Mouse (Mus musculus) liver, embryonic 13.5 days (tissue): ENCODE measurements around the gene Pigo. TPM values are rescaled to one million over a fixed set of nuclear protein-coding genes. Genes with fewer than 3 reads are reported as not detected.

Experiments used
- ATAC-seq: fragments of 200-750 bp; cut with Nextera tagmentation; 2 replicates; pipeline ENCODE4 v1.8.0; 2017; ENCODE audit warnings: low read depth, mild to moderate bottlenecking, moderate number of reproducible peaks, moderate library complexity
- DNase-seq: peaks from one replicate; pipeline ENCODE4 v3.0.0; 2022
- H3K27ac ChIP-seq: fragments of 300-500 bp; sonication (generic); 2 replicates; pipeline ENCODE4 v1.5.1; 2015; ENCODE audit warnings: moderate library complexity, mild to moderate bottlenecking, inconsistent platforms
- H3K27me3 ChIP-seq: fragments of 300-500 bp; sonication (generic); 2 replicates; pipeline ENCODE4 v1.6.1; 2015; ENCODE audit warnings: mild to moderate bottlenecking, inconsistent platforms
- H3K36me3 ChIP-seq: fragments of 300-500 bp; sonication (generic); 2 replicates; pipeline ENCODE4 v1.6.1; 2015; ENCODE audit warnings: mild to moderate bottlenecking, inconsistent platforms
- H3K4me1 ChIP-seq: fragments of 300-500 bp; sonication (generic); replicated peaks from 2 replicates; pipeline ENCODE4 v1.6.1; 2015; ENCODE audit warnings: inconsistent platforms
- H3K4me2 ChIP-seq: fragments of 300-500 bp; sonication (generic); 2 replicates; pipeline ENCODE4 v1.6.1; 2015; ENCODE audit warnings: inconsistent platforms, mild to moderate bottlenecking, moderate library complexity
- H3K4me3 ChIP-seq: fragments of 300-500 bp; sonication (generic); replicated peaks from 2 replicates; pipeline ENCODE4 v1.5.1; 2015; ENCODE audit warnings: mild to moderate bottlenecking, inconsistent platforms
- H3K9ac ChIP-seq: fragments of 300-500 bp; sonication (generic); 2 replicates; pipeline ENCODE4 v1.6.1; 2015; ENCODE audit warnings: mild to moderate bottlenecking, inconsistent platforms
- H3K9me3 ChIP-seq: fragments of 300-500 bp; sonication (generic); replicated peaks from 2 replicates; pipeline ENCODE4 v1.6.1; 2016; ENCODE audit warnings: inconsistent platforms
- WGBS: fragments of 180-500 bp; shearing (Covaris S2); methylation state at CpG from one replicate; pipeline ENCODE4 v1.1.7; 2015; ENCODE audit not compliant: insufficient replicate concordance; 5-methylcytosine and 5-hydroxymethylcytosine counted together
- polyA plus RNA-seq: library from polyadenylated mRNA; unstranded; fragments of >200 nt; fragmentation: Nextera tagmentation; extraction: Ambion mirVana; gene quantifications from 2 replicates; pipeline ENCODE4 v1.2.1, GENCODE M21; 2015

The Pigo gene
- polyA plus RNA-seq, 1 experiment from 2014 or later: 13.9 TPM

- Histone ChIP-seq H3K9ac (peak within 1 kb of the TSS; percentile 65), H3K27ac (peak within 1 kb of the TSS; percentile 53; the same call in 1 of the 2 replicates), H3K36me3 (no peaks in the 10 kb centered on the region), H3K4me1 (peaks cover 43% of the 10 kb centered on the region), H3K4me2 (peak within 1 kb of the TSS; percentile 80), H3K9me3 (no peaks in the 10 kb centered on the region), H3K27me3 (no peaks in the 10 kb centered on the region), H3K4me3 (peak within 1 kb of the TSS; percentile 61)
- WGBS: 1% methylated on average over 33 of the region's 33 CpGs
- peak; percentile 86 for ATAC-seq
- DNase-seq: peak; percentile 89
These were observed 20.2 kb upstream of the Pigo start, which contains the start of gene Fam214b for GRCm38 (mm10) chr4:43045659-43046302. Gene Fam214b (minus strand): TSS chr4:43046220.

- Histone ChIP-seq H3K36me3 (no peaks in the 10 kb centered on the region), H3K27ac (peak overlapping the region; percentile 53; the same call in 1 of the 2 replicates), H3K4me3 (peak overlapping the region; percentile 61), H3K27me3 (no peaks in the 10 kb centered on the region), H3K4me1 (peaks cover 47% of the 10 kb centered on the region), H3K9ac (peak overlapping the region; percentile 65), H3K4me2 (peak overlapping the region; percentile 80), H3K9me3 (no peaks in the 10 kb centered on the region)
- DNase-seq (no peak), ATAC-seq (no peak)
- 8% methylated on average over 13 of the region's 13 CpGs for WGBS
These were observed 19.7 kb upstream of the Pigo start for GRCm38 (mm10) chr4:43045285-43045658.

- ATAC-seq (no peak), DNase-seq (no peak)
- no peaks in the 10 kb centered on the region for H3K9me3 ChIP-seq
- peaks cover 51% of the 10 kb centered on the region for H3K4me1 ChIP-seq
- no peaks in the 10 kb centered on the region for H3K36me3 ChIP-seq
- peak overlapping the region; percentile 65; the same call in 1 of the 2 replicates for H3K9ac ChIP-seq
- H3K4me2 ChIP-seq: peak overlapping the region; percentile 80
- peak overlapping the region; percentile 53 for H3K27ac ChIP-seq
- 13% methylated on average over 4 of the region's 4 CpGs for WGBS
- no peaks in the 10 kb centered on the region for H3K27me3 ChIP-seq
- H3K4me3 ChIP-seq: peak overlapping the region; percentile 61
These were observed 19.1 kb upstream of the Pigo start for GRCm38 (mm10) chr4:43044673-43045072.

- Histone ChIP-seq H3K9me3 (no peaks in the 10 kb centered on the region), H3K4me1 (peaks cover 60% of the 10 kb centered on the region), H3K27me3 (no peaks in the 10 kb centered on the region), H3K9ac (0 out of 2 replicates have a peak overlapping the region, but pooled peaks have one; percentile 9), H3K36me3 (no peaks in the 10 kb centered on the region), H3K27ac (peak overlapping the region; percentile 53), H3K4me2 (peak overlapping the region; percentile 80), H3K4me3 (no peak overlapping the region; the same call in 1 of the 2 replicates)
- 19% methylated on average over 7 of the region's 7 CpGs for WGBS
- DNase-seq (no peak), ATAC-seq (no peak)
These were observed 18.2 kb upstream of the Pigo start for GRCm38 (mm10) chr4:43043644-43044357.

GRCm38 (mm10) chr4:43040881-43041547 is 15.4 kb upstream of the Pigo start:
- peaks cover 79% of the 10 kb centered on the region for H3K4me1 ChIP-seq
- H3K4me3 ChIP-seq: no peak overlapping the region
- H3K9me3 ChIP-seq: no peaks in the 10 kb centered on the region
- DNase-seq: no peak
- no peak for ATAC-seq
- H3K9ac ChIP-seq: no peak overlapping the region
- peak overlapping the region; percentile 18 for H3K27ac ChIP-seq
- 60% methylated on average over 9 of the region's 9 CpGs for WGBS
- H3K36me3 ChIP-seq: peaks cover 10% of the 10 kb centered on the region
- no peaks in the 10 kb centered on the region for H3K27me3 ChIP-seq
- no peak overlapping the region for H3K4me2 ChIP-seq

GRCm38 (mm10) chr4:43040114-43040572 is 14.5 kb upstream of the Pigo start:
- ATAC-seq (peak; percentile 93), DNase-seq (peak; percentile 97)
- Histone ChIP-seq H3K27me3 (no peaks in the 10 kb centered on the region), H3K27ac (peak overlapping the region; percentile 97), H3K9me3 (no peaks in the 10 kb centered on the region), H3K9ac (peak overlapping the region; percentile 92), H3K36me3 (peaks cover 19% of the 10 kb centered on the region), H3K4me2 (peak overlapping the region; percentile 89), H3K4me1 (peaks cover 78% of the 10 kb centered on the region), H3K4me3 (peak overlapping the region; percentile 84)
- WGBS: 2% methylated on average over 25 of the region's 25 CpGs

GRCm38 (mm10) chr4:43039609-43040008 is 14.0 kb upstream of the Pigo start:
- H3K4me3 ChIP-seq: peak overlapping the region; percentile 84
- peak overlapping the region; percentile 92 for H3K9ac ChIP-seq
- peak overlapping the region; percentile 97 for H3K27ac ChIP-seq
- peak overlapping the region; percentile 89 for H3K4me2 ChIP-seq
- DNase-seq: no peak
- peaks cover 73% of the 10 kb centered on the region for H3K4me1 ChIP-seq
- no peaks in the 10 kb centered on the region for H3K9me3 ChIP-seq
- 9% methylated on average over 11 of the region's 11 CpGs for WGBS
- H3K27me3 ChIP-seq: no peaks in the 10 kb centered on the region
- peak; percentile 5; the same call in 1 of the 2 replicates for ATAC-seq
- H3K36me3 ChIP-seq: peaks cover 24% of the 10 kb centered on the region

- WGBS: 39% methylated on average over 15 of the region's 15 CpGs
- Histone ChIP-seq H3K27me3 (no peaks in the 10 kb centered on the region), H3K9me3 (no peaks in the 10 kb centered on the region), H3K27ac (peak overlapping the region; percentile 97), H3K4me2 (peak overlapping the region; percentile 89), H3K9ac (peak overlapping the region; percentile 92), H3K36me3 (peaks cover 32% of the 10 kb centered on the region), H3K4me1 (peaks cover 65% of the 10 kb centered on the region), H3K4me3 (peak overlapping the region; percentile 84)
- DNase-seq (peak; percentile 58), ATAC-seq (peak; percentile 51)
These were observed 13.2 kb upstream of the Pigo start for GRCm38 (mm10) chr4:43038567-43039495.

GRCm38 (mm10) chr4:43037860-43038566 is 12.4 kb upstream of the Pigo start:
- H3K9me3 ChIP-seq: no peaks in the 10 kb centered on the region
- H3K36me3 ChIP-seq: peaks cover 40% of the 10 kb centered on the region
- WGBS: 8% methylated on average over 4 of the region's 4 CpGs
- peak; percentile 52 for ATAC-seq
- no peaks in the 10 kb centered on the region for H3K27me3 ChIP-seq
- peak; percentile 85 for DNase-seq
- peak overlapping the region; percentile 89 for H3K4me2 ChIP-seq
- peak overlapping the region; percentile 97 for H3K27ac ChIP-seq
- H3K9ac ChIP-seq: peak overlapping the region; percentile 92
- H3K4me3 ChIP-seq: peak overlapping the region; percentile 84
- peaks cover 57% of the 10 kb centered on the region for H3K4me1 ChIP-seq

- DNase-seq (no peak), ATAC-seq (no peak)
- H3K9me3 ChIP-seq: no peaks in the 10 kb centered on the region
- peak overlapping the region; percentile 97 for H3K27ac ChIP-seq
- no peaks in the 10 kb centered on the region for H3K27me3 ChIP-seq
- peak overlapping the region; percentile 89 for H3K4me2 ChIP-seq
- 84% methylated on average over 10 of the region's 10 CpGs for WGBS
- peak overlapping the region; percentile 84 for H3K4me3 ChIP-seq
- peak overlapping the region; percentile 92 for H3K9ac ChIP-seq
- peaks cover 65% of the 10 kb centered on the region for H3K4me1 ChIP-seq
- H3K36me3 ChIP-seq: peaks cover 41% of the 10 kb centered on the region
These were observed 10.7 kb upstream of the Pigo start for GRCm38 (mm10) chr4:43036356-43036755.
